Mouse (Mus musculus): ENCODE measurements around the gene Zfp184.
"Not testable (repeated sequence)": the region's sequence is repeated elsewhere in the genome, so short reads cannot be mapped to it uniquely, and the experiment has no call there.

The Zfp184 gene

DNA sequence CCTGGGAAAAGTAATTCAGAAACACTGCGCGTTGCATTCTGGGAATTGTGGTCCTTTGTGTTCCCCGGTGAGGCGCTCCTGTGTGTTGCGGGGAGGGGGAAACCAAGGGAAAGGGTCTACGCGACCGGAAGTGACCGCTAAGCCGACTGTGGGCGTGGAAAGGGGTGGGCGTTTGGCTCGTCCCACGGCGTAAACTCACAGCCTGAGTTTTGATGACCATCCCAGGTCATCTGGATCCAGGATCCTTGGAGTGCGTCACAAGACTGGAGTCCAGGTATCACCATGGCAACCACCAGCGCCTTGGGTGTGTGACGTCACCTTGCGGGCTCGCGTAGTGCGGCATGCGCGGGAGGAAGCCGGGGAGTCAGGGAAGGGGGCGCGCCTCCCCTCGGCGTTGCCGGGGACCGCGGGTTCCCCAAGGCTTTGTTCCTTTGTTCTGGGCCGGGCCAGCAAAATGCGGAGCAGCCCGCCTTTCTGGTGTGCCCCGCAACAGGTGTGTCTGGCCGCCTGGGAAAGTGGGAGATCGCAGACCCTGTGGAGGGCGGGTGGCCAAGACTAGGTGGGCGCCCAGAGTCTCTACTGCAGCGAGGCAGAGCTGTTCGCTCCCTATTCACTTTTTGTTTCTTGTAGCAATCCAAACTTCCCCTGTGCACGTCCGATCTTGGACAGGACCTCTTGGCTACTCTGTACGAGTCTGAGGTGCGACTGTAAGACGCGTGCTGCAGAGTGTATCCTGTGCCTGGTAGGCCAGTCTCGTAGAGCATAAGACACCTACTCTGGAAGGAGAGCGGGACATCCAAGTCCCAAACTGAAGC is at the start of gene Zfp184:
Zfp184 (plus strand) TSS at position 169 of the 815 bp plus-strand sequence.
- DNase-seq = peak; percentile 90

DNA sequence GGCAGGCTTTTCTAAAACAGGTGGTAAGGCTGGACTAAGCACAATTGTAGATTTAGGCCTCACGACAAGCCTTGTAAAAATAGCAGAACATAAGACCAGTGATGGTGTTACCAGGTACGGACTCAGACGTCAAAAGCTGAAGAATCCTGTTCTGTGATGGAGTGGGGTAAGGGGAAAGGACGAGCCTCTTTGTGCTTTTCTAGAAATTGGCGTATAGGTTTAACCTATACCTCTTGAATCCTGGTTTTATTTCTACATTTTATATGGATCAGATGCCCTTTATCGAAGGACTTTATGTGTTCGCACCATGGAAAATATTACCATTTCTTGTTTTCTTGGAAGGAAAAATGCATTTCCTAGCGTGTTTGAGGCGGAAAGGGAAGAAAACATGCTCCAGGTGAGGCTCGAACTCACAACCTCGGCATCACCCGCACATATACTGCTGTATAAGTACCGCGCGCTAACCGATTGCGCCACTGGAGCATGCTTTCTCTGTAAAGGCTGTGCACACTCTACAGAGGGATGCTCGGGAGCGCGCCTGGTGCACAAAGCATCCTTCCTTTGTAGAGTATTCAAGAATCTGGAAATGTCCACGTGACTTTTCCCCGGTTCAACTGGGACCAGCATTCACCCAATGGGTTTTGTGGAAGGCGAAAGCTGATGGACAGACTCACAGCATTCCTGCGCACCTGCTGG is 48.2 kb upstream of the Zfp184 start:
- peak; percentile 93 for DNase-seq

DNA sequence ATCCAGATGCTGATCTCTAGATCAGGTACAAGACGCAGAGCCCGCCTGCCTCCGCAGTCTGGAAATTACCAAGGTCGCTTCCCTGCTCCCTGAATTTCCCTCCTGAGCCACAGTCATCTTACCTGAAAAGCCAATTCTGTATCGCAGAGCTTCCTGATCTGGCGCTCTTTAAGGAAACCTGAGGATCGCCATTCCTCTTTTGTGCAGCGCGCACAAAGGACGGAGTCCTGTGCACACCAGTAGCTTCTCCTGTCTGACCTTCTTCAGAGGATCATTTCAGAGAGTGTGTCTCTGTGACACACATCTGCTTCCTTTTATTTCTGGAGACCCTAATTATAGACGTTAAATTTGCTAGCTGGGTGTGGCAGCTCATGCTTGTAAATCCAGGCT is 47.7 kb upstream of the Zfp184 start:
- no peak for DNase-seq

DNA sequence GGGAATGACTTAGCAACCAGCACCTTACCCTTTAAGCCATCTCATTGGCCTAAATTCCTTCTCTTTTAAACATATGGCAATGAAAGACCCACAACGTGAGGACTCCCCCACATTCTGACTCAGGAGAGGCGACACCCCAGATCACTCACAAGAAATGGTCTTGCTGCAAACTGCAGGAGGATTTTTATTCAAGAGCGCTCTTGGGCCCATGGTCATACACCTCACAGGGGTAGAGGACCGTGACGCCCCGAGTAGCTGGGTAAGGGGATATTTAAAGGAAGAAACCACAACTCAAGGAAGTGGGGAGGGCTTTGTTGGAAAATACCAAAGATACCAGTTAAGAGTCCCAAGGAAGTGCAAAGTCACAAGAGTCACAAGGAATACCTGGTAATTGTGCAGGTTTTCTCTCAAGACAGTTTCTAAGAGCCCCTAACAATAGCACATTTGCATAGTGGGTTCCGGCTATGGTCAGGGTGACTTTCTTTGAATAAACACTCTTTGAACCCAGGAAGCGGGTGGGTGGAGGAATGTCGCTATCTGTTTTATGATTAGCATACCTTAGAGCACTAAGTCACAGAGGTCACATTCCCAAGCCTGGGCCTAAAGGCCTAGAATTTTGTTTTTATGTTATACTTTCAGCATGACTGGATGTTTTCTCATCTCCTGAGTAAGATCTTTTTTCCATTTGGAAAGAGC is 43.9 kb upstream of the Zfp184 start:
- DNase-seq = not testable (repeated sequence)

DNA sequence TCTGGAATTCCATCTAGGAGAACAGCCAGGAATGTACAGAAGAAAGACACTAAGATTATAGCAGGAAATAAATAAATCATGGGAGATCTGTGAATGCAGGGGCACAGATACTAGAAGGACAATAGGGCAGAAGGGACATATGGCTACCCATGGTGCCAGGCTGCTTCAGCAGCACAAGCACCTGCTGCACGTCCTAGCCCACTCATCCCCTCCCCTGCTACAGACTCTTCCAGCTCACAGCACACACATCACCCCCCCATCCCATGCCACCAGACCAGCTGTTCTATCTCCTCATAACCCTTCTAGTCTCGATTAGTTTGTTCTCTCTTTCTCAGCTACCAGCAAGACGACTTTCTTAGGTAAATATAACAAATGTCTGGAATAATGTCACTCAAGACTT is 41.4 kb upstream of the Zfp184 start:
- DNase-seq = no peak

DNA sequence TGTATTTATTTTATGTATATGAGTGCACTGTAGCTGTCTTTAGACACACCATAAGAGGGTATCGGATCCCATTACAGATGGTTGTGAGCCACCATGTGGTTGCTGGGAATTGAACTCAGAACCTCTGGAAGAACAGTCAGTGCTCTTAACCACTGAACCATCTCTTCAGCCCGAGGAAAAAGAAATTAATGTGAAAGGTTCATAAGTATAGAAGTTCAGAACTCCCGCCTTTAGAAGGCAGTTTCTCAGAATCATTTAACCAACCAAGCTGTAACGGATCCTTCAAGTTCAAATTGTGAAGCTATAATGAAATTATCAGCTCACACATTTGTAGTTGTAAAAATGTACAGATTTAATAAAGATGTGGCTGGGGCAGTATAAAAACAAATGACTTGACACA is 40.8 kb upstream of the Zfp184 start:
- DNase-seq = not testable (repeated sequence)

DNA sequence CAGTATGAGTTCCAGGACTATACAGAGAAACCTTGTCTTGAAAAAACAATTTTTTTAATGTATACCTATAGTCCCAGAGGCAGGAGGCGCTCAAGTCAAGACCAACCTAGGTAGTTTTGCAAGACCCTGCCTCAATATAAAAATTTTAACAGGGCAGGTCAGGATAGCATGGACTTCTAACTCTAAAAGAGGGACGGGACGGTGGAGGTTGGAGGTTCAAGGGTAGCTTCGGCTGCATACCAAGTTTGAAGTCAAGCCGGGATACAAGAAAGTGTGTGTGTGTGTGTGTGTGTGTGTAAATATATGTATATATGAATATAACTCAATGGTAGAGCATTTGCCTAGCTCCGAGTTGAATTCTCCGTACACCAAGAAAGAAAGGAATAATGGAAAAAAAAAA is 38.6 kb upstream of the Zfp184 start:
- DNase-seq = no peak

DNA sequence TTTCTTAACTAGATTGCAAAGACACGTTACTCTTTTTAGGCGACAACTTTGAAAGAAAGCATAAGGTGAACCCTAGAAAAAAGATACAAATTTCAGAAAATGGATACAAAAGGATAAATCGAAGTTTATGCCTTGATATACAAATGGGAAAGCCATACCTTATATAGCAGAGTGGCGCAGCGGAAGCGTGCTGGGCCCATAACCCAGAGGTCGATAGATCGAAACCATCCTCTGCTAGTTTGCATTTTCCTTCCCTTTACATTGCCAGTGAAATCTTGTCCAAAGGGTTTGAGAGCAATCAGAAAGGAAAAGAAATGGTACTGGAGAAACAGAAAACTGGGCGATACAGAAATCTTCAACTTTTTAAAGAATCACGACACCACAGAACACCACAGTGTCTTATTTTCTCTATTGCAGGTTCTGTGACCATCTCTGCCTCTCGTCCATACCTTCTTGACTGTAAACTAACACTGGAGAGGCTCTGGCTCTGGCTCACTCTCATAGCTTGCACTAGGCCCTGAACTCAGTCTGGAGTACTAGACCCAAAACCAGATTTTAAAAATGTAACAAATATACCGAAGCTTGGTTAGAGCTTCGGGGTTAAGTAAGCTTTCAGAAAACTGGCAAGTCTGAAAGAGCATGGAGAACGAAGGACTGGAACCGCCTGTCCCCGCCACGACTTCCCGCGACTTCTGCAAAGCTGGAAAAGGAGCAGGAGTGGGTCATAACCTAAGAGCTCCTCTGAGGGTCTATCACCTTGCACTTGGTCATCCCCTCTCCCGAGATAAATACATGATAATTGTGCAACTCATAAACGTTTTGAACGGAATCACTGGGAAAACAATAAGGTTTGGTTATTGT is 37.7 kb upstream of the Zfp184 start:
- no peak for DNase-seq

DNA sequence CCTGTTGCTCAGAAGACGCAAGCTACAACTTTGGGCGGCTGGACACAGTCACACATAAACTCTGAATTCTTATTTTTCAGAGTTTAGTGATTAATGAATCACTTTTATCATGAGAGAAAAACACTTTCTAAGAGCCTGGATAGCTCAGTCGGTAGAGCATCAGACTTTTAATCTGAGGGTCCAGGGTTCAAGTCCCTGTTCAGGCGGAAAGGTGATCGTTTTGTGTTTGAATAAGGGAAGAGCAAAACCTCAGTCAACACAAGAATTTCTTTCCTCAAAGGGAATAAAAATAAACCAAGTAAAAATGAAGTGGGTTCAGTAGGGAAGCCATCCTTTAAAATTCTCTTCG is 37.1 kb upstream of the Zfp184 start:
- not testable (repeated sequence) for DNase-seq

DNA sequence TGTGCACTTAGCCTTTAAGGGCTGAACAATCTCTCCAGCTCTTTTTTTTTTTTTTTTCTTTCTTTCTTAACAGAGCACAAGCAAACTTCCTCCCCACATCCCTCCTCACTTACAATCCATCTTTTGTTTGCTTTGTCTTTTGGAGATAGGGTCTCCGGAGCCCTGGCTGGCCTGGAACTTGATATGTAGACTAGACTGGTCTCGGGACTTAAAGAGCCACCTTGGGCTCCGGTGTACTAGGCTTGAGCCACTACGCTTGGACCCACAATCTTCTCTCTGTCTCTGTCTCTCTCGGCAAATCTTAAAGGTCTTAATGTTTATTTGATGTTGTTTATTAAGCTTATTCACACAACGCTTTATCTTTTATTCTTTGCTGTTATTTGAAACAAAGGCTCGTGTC is 34.2 kb upstream of the Zfp184 start:
- no peak for DNase-seq

DNA sequence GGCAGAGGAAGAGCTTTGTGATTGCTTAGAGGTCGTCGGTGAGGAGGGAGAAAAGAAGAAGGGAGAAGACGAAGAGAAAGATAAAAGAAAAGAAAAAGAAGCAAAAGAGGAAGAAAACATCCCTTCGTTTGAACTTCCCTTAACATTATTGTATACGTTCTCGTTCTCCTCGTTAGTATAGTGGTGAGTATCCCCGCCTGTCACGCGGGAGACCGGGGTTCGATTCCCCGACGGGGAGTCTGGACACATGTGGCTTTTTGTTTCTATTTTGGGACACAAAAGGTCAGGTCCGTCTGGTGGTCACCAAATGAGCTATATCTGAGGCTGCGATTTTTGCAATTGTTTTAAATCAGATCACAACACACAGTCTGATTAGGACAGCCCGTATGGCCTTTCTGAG is 33.7 kb upstream of the Zfp184 start:
- DNase-seq = no peak

DNA sequence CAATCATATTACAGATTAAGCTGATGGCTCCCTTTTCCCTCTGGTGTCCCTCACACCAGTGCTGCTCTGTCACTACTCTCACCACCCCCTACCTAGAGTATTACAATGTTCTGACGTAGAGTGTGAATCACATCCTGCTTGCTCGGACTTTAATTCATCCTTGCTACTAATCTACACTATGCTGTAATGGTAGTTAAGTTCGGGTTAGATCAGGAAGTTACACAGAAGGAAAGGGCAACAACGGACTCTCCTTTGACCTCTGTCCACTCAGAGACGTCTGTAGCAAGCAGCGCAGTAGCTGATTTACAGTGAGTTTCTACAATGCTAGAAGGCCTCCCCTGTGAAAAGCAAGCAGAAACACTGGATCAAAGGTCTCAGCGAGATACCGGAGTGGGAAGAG is 31.0 kb upstream of the Zfp184 start:
- DNase-seq = no peak

DNA sequence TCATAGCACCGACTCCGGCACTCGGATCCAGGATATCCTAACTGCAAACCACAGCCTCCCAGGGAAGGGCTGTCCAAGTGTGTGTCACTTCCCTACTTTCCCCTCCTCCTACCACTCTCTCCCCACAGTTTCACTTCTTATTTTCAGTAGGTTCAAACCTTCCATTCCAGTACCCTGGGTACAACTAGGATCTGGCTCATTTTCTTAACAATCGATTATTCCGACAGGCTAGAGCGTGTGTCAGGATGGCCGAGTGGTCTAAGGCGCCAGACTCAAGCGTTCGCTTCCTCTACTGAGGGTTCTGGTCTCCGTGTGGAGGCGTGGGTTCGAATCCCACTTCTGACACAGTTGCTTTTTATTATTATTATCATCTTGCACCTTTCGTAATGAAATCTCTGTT is 30.3 kb upstream of the Zfp184 start:
- DNase-seq = no peak

DNA sequence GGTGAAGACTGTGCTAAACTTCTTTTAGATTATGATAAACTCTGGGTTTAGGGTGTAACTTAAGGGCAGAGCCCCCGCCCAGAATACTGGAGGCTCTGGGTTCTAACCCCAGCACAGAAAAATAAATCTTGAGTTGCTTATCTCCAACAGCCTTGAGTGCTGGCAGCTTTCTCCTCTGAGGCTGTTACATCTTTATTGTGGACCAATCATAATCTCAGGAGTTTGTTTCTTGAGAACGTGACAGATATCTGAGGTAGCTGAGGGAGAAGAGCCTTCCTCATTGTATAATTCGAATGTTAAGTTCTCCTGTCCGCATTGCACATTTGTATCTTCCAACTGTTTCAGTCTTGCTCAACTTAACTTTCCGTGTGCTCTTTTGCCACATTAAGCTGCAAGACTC is 29.4 kb upstream of the Zfp184 start:
- DNase-seq = no peak

DNA sequence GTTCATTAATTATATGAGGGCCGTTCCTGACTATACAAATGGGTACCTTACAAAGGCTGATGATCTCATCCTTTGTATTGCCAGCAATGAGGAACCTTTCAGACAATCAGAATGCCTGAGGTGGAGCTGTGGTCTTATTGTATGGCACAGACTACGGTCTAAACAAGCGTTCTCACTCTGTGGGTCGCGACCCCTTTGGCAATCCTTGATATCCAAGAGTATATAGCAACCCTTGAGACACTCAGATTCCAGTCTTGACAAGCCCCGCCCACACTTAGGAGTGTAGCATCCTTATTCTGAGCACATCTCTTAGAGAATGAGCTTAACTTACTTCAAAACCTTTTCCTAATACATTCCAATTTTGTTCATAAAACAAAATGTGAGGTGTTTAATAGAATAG is 28.8 kb upstream of the Zfp184 start:
- no peak for DNase-seq

DNA sequence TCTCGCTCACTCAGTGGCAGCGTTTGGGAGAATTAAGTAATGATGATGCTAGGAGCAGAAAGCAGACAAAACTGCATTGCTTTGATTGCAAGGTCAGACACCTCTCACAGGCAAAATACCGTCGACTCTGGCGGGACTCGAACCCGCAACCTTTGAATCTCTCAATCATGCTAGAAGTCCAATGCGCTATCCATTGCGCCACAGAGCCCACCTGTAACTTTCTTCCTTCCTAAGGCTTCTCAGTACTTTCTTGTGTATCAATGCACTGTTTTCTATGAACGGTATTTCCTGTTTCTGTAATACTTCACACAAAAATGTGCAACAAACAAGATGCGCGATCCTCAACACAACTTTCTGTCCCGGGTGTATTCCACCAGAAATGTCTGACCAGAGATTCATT is 27.9 kb upstream of the Zfp184 start:
- DNase-seq = no peak

DNA sequence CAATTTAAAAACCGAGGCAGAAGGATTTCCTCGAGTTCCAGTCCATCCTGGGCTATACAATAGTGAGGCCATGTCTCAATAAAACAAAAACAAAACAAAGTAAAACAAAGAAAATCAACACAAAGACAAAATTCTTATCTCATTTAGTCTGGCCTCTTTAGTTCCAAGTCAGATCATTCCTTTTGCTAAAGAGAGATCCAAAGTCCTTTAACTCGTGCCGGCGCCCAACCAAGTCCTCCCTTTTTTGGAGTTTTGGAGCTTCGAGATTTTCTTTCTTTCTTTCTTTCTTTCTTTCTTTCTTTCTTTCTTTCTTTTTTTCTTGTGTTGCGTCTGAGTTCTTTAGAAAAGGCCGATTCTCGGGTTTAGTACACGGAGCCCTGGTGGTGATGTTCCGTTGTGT is 27.4 kb upstream of the Zfp184 start:
- DNase-seq = no peak

DNA sequence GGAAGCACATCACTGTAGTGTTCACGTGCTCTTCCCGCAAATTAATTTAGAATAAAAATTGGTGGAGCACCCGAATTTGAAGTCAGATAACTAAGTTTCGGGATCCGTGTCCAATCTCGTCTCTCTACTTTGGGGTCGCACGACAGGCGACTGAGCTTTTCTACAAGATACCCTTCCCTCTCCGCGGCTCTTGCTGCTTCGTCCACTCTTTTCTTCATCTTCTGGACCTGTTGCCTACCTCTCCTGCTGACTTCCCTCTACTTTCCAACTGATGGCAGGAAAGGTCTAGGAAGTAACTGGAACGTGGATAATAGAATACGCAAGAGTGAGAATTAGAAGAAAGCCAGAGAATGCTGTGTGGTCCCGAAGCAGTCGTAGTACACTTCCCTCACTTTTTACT is 26.9 kb upstream of the Zfp184 start:
- DNase-seq = no peak

DNA sequence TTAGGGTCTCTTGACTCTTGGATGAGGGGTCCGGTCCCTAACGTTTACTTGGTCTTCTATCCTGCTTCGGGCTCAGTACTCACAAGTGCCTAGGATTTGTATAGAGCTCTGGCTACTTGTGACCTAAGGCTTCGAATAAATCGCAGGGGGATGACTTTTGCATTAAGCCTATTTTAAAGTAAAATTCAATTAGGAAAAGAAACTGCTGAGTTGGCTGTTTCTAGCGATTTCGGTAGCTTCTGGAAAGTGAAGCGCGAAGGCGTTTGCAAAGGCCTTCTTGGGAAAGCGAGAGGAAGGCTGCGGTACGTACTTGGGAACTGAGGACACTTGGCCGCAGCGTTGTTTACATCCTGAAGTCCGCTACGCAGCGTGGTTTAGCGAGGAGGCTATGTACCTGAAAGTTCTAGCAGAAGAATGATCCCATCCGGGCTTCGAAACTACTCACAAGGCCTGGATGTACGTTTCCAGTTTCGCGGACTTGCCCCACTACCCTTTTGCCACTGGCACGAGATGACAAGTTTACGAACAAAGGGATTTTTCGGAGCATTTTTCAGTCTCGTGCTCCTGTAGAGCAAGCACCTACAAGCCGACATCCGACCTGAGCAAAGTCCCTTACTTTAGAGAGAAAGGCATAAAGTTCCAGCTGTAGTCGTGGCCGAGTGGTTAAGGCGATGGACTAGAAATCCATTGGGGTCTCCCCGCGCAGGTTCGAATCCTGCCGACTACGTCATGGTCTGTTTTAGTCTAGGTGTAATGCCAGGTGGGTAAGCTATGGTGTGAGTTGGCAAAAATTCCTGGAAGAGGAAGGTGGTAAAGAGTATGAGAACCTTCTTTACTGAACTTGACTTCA is 26.1 kb upstream of the Zfp184 start:
- DNase-seq = no peak

DNA sequence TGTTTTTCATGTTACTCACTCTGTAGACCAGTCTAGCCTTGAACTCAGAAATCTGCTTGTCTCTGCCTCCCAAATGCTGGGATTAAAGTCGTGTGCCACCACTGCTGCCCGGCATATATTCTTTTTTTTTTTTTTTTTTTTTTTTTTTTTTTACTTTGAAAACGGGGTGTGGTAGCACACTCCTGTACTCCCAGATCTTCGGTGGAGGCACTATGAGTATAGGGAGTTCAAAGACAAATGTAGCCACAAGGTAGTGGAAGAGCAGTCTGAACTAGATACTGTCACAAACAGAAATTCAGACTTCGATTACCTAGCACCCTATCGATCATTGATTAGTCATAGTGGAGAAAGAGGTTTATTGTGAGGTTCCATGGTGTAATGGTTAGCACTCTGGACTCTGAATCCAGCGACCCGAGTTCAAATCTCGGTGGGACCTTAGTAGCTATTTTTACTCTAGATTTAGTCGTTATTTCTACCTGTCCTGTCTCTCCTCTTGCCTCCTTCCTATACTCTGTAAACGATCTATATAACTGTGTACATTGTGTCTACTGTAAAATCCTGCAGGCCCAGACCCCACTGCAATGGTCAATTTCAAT is 25.0 kb upstream of the Zfp184 start:
- DNase-seq = no peak

DNA sequence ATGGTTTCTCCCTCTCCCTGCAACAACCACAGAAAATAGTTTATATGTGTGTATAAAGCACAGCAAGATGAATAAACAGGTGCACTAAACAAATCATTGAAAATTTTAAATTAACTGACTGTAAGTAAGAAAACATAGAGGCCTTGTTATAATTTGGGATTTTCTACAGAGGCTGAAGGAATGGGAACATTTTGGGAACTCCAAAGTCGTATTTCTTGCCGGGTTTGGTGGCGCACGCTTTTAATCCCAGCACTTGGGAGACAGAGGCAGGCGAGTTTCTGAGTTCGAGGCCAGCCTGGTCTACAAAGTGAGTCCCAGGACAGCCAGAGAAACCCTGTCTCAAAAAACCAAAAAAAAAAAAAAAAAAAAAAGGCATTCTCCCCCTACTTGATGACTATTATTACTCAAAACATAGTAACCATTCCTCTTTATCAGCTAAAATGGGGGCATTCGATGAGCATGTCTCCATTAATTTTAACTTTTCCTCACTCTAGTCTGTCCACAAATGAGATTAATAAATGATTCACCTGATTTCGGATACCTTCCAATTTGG is 24.1 kb upstream of the Zfp184 start:
- no peak for DNase-seq
